Mouse (Mus musculus): ENCODE data around the gene Nfia.

Gene Nfia

GRCm38 (mm10) chr4:97838651-97839050 lies 66.1 kb downstream of the Nfia start:
- no peak for DNase-seq (ENCODE audit: low read depth, low spot score)

DNA sequence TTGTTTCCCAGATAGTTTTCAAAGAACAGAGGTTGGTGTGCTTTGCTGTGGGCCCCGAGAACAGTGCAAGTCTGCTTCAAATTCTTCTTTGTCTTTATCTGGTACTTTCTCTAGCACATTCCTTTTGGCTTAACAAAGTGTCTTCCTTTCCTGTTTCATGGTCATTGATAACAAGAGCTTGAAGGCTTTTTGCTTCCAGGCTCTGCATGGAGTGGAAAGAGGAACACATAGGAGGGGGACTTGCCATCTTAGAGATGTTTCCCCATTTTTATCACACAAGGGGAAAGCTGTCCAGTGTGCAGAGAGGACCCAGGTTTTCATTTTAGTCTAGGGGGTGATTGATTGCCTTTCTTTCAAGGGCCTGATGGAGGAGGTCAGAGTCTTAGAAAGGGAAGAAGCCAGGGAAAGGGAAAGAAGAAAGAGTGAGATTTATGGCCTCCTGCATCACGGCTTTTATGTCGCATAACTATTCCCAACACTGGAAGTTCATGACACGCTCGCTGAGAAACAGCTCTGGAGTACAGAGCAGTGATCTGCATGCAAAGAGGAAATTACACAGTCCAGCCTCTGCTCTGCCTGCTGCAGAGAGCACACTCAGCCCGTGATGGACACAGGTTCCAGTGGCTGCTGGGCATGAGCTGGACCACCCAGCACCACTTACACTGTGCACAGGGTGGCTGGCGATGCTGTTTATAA lies 67.0 kb downstream of the Nfia start:
- no peak for DNase-seq (ENCODE audit: low read depth, low spot score)

- DNase-seq (ENCODE audit: low read depth, low spot score), result no peak
Measured at GRCm38 (mm10) chr4:97840227-97841062, 67.9 kb downstream of the Nfia start.

DNA sequence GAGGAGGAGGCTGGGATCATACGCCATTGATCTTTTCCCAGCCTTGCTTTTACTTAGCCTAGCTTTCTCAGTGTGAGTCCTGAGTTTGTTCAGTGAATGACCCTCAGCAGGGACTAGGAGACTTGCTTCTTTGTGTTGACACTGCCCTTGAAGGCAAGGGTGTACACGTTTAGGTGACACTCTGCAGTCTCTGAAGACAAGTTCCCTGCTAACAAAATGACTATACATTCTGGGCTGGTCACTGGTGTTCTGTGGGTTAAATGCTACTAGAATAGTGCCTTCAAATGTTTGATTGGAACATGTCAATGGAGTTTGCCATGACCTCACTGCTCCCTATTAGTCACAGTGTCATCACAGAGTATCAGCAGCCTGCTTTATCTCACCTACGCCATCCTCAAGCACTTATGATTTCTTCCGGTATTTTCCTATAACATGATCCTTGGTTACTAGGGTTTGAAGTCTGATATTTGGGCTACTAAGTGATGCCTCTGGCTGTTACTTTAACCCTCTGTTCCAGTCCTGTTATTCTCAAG lies 68.6 kb downstream of the Nfia start:
- no peak for DNase-seq (ENCODE audit: low read depth, low spot score)

DNA sequence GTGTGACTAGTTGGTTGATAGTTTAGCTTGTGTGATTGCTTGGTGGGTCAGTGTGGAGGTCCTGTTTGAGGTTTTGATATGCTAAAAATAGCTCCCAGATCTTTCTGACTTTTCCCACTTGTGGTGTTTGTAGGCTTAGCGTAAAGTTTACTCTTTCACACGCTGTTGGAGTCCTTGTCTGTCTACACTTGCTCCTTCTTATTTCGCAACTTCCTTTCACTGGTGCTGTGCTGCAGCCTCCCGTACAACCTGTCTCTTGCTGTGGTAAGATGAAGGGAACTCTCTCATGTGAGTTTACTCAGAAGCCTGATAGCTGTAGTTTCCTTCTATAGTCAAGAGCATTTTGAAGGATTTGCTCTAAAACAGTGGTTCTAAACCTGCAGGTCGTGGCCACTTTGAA lies 69.2 kb downstream of the Nfia start:
- DNase-seq (ENCODE audit: low read depth, low spot score), result no peak

DNA sequence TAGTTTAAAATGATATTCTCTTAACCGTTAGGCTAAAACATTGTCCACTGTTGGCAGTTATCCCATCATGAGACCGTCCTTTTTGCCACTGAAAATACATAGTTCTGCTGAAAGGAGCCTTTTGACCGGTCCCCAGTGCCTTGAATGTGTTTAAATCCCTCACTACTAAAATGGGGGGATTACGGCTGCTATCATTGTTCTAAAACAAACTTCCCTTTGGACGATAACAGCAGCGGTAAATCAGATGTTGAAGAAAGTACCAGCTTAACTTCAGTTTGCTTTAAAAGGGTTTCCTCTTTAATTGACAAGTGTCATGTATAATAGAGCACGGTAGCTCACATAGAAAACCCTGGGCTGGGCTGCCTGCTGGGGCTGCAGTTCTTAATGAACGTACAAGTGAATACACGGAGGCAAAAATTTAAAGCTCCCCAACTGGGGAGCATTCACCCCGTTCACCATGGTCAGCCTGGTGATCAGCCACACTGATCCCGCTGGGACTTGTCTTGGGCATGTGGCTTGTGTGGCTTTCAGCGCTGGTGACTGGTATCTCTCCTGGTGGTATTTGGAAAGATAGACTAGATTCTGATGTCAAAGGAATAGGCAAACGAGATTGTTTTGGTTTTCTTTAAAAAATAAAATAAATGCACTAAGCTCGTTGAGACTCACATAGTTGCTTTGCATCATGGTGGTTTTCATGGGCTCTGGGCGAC lies 71.6 kb downstream of the Nfia start:
- no peak for DNase-seq (ENCODE audit: low read depth, low spot score)

DNA sequence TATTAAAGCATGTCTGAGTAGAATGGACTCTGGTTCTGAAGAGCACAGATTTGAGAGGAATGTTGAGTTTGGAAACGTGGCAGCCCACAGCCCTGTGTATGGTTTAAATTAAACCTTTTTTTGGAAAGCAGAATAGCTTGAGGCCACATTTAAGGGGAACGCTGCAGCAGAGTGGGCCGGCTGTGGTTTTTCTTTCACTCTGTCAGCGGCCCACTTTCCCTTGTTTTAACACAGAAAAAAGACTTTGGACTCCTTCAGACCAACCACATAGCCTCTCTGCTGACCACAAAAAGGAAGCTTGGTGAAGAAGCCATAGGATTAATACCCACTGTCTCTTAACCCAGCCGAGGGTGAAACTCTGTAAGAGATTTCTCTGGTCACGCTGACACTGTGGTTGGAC lies 72.4 kb downstream of the Nfia start:
- DNase-seq (ENCODE audit: low read depth, low spot score), result no peak

DNA sequence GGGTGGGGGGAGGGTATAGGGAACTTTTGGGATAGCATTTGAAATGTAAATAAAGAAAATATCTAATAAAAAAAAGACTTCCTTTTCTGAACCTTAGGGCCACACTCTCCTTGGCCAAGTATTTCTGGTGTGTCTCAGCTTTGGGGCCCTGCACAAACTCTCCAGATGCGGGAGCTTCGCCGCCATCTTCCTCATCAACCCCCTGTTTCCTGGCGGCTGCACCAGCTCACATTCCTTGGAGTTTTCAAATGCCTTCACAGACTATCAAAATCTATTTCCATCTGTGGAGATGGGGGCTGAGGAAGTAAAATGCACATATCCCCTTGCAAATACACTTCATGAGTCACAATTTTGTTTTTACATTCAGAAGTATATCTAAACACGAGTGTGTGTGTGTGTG lies 75.1 kb downstream of the Nfia start:
- no peak for DNase-seq (ENCODE audit: low read depth, low spot score)

DNA sequence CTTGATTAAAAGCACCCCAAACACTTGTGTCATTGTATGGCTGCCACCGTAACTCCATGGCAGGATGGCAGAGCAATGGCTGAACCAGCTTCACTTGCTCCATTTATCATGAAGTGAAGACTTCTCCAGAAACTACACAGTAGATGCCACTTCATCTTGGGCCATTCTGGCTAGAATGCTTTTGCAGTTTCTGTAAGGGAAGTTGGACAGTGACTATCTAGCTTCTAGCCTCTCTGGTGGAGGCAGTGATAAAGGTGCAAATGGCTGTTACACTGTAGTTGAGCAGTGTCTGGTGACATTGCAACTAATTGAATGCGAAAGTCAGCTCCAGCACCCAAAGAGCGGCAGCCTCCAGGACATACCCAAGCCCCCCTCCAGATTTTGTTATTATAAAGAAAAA lies 78.5 kb downstream of the Nfia start:
- DNase-seq (ENCODE audit: low read depth, low spot score), result no peak

GRCm38 (mm10) chr4:97851698-97852097 lies 79.2 kb downstream of the Nfia start:
- no peak for DNase-seq (ENCODE audit: low read depth, low spot score)

GRCm38 (mm10) chr4:97852626-97853025 lies 80.1 kb downstream of the Nfia start:
- DNase-seq (ENCODE audit: low read depth, low spot score), result no peak

DNA sequence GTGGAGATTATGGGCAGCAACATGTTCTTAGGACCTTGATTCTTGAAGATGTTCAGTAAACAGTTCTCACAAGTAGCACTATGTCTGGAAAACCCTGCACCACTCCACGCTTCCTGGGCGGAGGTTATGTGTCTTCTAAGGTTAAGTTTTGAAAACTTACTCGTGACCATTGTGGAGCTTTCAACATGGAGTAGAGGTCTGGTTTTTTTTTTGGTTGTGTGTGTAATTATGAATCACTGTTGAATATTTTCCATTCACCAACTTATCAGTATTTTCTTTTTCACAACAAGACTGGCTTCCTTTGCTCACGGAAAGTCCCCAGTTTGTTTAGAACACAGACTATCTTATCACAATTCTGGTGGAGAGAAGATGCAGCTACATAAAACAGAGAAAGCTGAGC lies 82.2 kb downstream of the Nfia start:
- no peak for DNase-seq (ENCODE audit: low read depth, low spot score)

GRCm38 (mm10) chr4:97855712-97856420 lies 83.3 kb downstream of the Nfia start:
- DNase-seq (ENCODE audit: low read depth, low spot score), result no peak

- no peak for DNase-seq (ENCODE audit: low read depth, low spot score)
Measured at GRCm38 (mm10) chr4:97857549-97857948, 85.0 kb downstream of the Nfia start.

- DNase-seq (ENCODE audit: low read depth, low spot score), result no peak
Measured at GRCm38 (mm10) chr4:97859431-97859830, 86.9 kb downstream of the Nfia start.

GRCm38 (mm10) chr4:97860376-97860775 lies 87.8 kb downstream of the Nfia start:
- no peak for DNase-seq (ENCODE audit: low read depth, low spot score)

DNA sequence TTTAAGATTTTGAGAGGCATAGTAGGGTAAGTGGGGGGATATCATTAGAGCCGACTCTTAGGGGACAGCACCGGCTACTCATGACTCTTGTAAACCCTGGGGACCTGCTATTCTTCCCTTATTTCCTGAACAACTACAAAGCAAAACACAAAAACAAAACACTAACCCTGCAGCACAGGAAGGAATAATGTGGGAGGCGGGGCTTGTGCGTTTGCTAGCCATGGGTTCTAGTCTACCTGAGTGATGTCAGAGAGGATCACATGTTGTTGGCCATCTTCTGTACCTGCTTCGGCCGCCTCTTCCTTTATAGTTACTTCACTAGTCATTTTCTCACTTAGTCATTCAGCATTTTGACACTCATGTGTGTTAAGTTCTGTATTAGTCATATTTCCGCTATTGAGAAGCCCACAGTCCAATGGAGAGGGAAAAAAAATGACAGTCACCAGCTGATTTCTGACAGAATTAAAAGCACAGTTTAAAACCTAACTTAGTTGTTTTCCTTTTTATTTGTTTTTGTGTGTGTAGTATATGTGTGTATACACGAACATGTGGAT lies 88.3 kb downstream of the Nfia start:
- no peak for DNase-seq (ENCODE audit: low read depth, low spot score)

- DNase-seq (ENCODE audit: low read depth, low spot score), result no peak
Measured at GRCm38 (mm10) chr4:97862379-97862778, 89.8 kb downstream of the Nfia start.

GRCm38 (mm10) chr4:97864276-97864675 lies 91.7 kb downstream of the Nfia start:
- DNase-seq (ENCODE audit: low read depth, low spot score), result no peak

GRCm38 (mm10) chr4:97865410-97865953 lies 92.9 kb downstream of the Nfia start:
- DNase-seq (ENCODE audit: low read depth, low spot score), result no peak

GRCm38 (mm10) chr4:97866463-97866862 lies 93.9 kb downstream of the Nfia start:
- DNase-seq (ENCODE audit: low read depth, low spot score), result no peak
